Comparison of ENCODE assay signal across 10 mouse cellular contexts in genomic region chr3:88422020-88422720, GRCm38 (mm10). TPM values are rescaled to one million over a fixed set of nuclear protein-coding genes. Genes with fewer than 3 reads are reported as not detected.
A peak's percentile ranks its signal among the peaks of the same experiment; 100 is the strongest.
DNase-seq lines count a peak whose midpoint lies in the region; ATAC-seq and TF ChIP-seq lines count a peak whose summit lies in the region.
"Had no signal": no experiment of that assay in that cellular context is flagged by ENCODE, and none has a peak within 500 bp of the region (broad histone marks: within the 10 kb centered on the region; RNA-seq: fewer than 3 reads in every experiment).

No protein-coding gene starts in this region.

- no peak overlapping the region for H3K4me2 ChIP-seq in kidney, embryonic 14.5 days (replicated peaks; ENCODE audit: low read depth, low read length)
- H3K4me2 ChIP-seq in intestine, embryonic 16.5 days (ENCODE audit: low read depth, low read length): no peak overlapping the region
- H3K4me2 ChIP-seq: heart, embryonic 15.5 days had no signal

- H3K27me3 ChIP-seq in kidney, embryonic 14.5 days (ENCODE audit: control insufficient read depth, insufficient read depth, low read length): no peaks in the 10 kb centered on the region
- H3K27me3 ChIP-seq in cerebellum, adult 2 months (ENCODE audit: control insufficient read depth, insufficient read depth, low read length): no peaks in the 10 kb centered on the region
- no peaks in the 10 kb centered on the region for H3K27me3 ChIP-seq in intestine, embryonic 16.5 days (replicated peaks; ENCODE audit: control insufficient read depth, insufficient read depth, low read length)
- no peaks in the 10 kb centered on the region for H3K27me3 ChIP-seq in heart, adult 2 months (ENCODE audit: control insufficient read depth, insufficient read depth, low read length)
- H3K27me3 ChIP-seq: heart, embryonic 15.5 days had no signal

- no peak overlapping the region for H3K9ac ChIP-seq in kidney, embryonic 14.5 days (ENCODE audit: low read depth, low read length)
- H3K9ac ChIP-seq in intestine, embryonic 16.5 days (ENCODE audit: low read depth, low read length): peak overlapping the region; percentile 30
- no peak overlapping the region for H3K9ac ChIP-seq in heart, adult 2 months (ENCODE audit: low read depth, low read length)
- H3K9ac ChIP-seq: heart, embryonic 15.5 days had no signal

- peak; percentile 70 for DNase-seq in kidney, adult 11 months
- peak; percentile 76 to 81 for DNase-seq in cerebellum, adult 2 months
- peak; percentile 75 for DNase-seq in lung, postnatal 36 days
- no peak for DNase-seq in layer of hippocampus, adult 9-10 months (ENCODE audit: low spot score)
- DNase-seq in heart, adult 2 months: no peak
- DNase-seq in thymus, postnatal 10 days (ENCODE audit: low spot score in 2 of 2): no peak

- WGBS in kidney, embryonic 14.5 days: 45% methylated on average over 9 of the region's 9 CpGs
- WGBS in cerebellum, adult 2 months: 5% methylated on average over 9 of the region's 9 CpGs
- WGBS in intestine, embryonic 16.5 days: 33% methylated on average over 9 of the region's 9 CpGs
- WGBS in heart, adult 2 months: 43% methylated on average over 9 of the region's 9 CpGs

- H3K4me1 ChIP-seq in kidney, embryonic 14.5 days (ENCODE audit: control insufficient read depth, insufficient read depth, low read length): peaks cover 21% of the 10 kb centered on the region
- peaks cover 40% of the 10 kb centered on the region for H3K4me1 ChIP-seq in cerebellum, adult 2 months (ENCODE audit: control insufficient read depth, insufficient read depth, low read length)
- peaks cover 28% of the 10 kb centered on the region for H3K4me1 ChIP-seq in intestine, embryonic 16.5 days (ENCODE audit: control insufficient read depth, insufficient read depth, low read length)
- peaks cover 2% of the 10 kb centered on the region for H3K4me1 ChIP-seq in heart, adult 2 months (ENCODE audit: control insufficient read depth, insufficient read depth, low read length)

- peaks cover 34% of the 10 kb centered on the region; the same call in 1 of the 2 replicates for H3K36me3 ChIP-seq in kidney, embryonic 14.5 days (ENCODE audit: control insufficient read depth, insufficient read depth, low read length)
- H3K36me3 ChIP-seq in intestine, embryonic 16.5 days (ENCODE audit: control insufficient read depth, insufficient read depth, low read length): peaks cover 9% of the 10 kb centered on the region; the same call in 1 of the 2 replicates
- H3K36me3 ChIP-seq in heart, adult 2 months (ENCODE audit: control insufficient read depth, insufficient read depth, low read length): peaks cover 2% of the 10 kb centered on the region

- no peak for TF ChIP-seq EP300 in heart, adult 2 months (IDR thresholded peaks at IDR 0.05; ENCODE audit: insufficient read depth, low read depth, low read length)

- no peak overlapping the region for H3K4me3 ChIP-seq in kidney, embryonic 14.5 days (ENCODE audit: low read length)
- peak overlapping the region; percentile 23 for H3K4me3 ChIP-seq in cerebellum, adult 2 months (replicated peaks; ENCODE audit: insufficient read depth, low read depth, low read length)
- no peak overlapping the region for H3K4me3 ChIP-seq in intestine, embryonic 16.5 days (ENCODE audit: low read length)
- H3K4me3 ChIP-seq in heart, adult 2 months: no peak overlapping the region
- H3K4me3 ChIP-seq: heart, embryonic 15.5 days had no signal

- H3K27ac ChIP-seq in kidney, embryonic 14.5 days (ENCODE audit: low read depth, low read length): no peak overlapping the region
- H3K27ac ChIP-seq in cerebellum, adult 2 months (ENCODE audit: insufficient read depth, low read length): peak overlapping the region; percentile 25
- H3K27ac ChIP-seq in intestine, embryonic 16.5 days (ENCODE audit: low read length): peak overlapping the region; percentile 12
- no peak overlapping the region for H3K27ac ChIP-seq in heart, adult 2 months
- H3K27ac ChIP-seq: heart, embryonic 15.5 days had no signal

- TF ChIP-seq CTCF in cerebellum, adult 2 months (IDR thresholded peaks at IDR 0.05; ENCODE audit: borderline replicate concordance, insufficient read depth, low read depth, low read length): no peak
- TF ChIP-seq CTCF in heart, adult 2 months (IDR thresholded peaks at IDR 0.05): no peak

- H3K79me2 ChIP-seq in heart, adult 2 months (replicated peaks; ENCODE audit: control insufficient read depth, insufficient read depth, low read length): peaks cover 4% of the 10 kb centered on the region; the same call in 1 of the 2 replicates

- intact Hi-C loops in heart, adult 2 months (cut with DNase I): no loop called here

- H3K9me3 ChIP-seq in kidney, embryonic 14.5 days (ENCODE audit: control insufficient read depth, low read length): no peaks in the 10 kb centered on the region
- no peaks in the 10 kb centered on the region for H3K9me3 ChIP-seq in intestine, embryonic 16.5 days (ENCODE audit: control insufficient read depth, low read length)
- H3K9me3 ChIP-seq: heart, embryonic 15.5 days had no signal

- no peak for TF ChIP-seq POLR2A in cerebellum, adult 2 months (IDR thresholded peaks at IDR 0.05; ENCODE audit: borderline replicate concordance, insufficient read depth, low read length)
- no peak for TF ChIP-seq POLR2A in heart, adult 2 months (IDR thresholded peaks at IDR 0.05; ENCODE audit: insufficient read depth, low read depth, low read length)

- no peak for ATAC-seq in kidney, embryonic 14.5 days (ENCODE audit: low FRiP score, low TSS enrichment)
- ATAC-seq in intestine, embryonic 16.5 days: peak; percentile 54

RNA-seq across cellular contexts. Expression of gene Slc25a44, which starts 2.8 kb away (rescaled TPM):
- polyA plus RNA-seq in kidney, embryonic 14.5 days (2014; fragmentation: Nextera tagmentation; extraction: Ambion mirVana): 13.1 and 19.4 TPM in 2 replicates
- 57.6 and 61.2 TPM in 2 replicates for polyA plus RNA-seq in cerebellum, adult 2 months (2012; rRNA removed)
- polyA plus RNA-seq in intestine, embryonic 16.5 days (2015; fragmentation: Nextera tagmentation; extraction: Ambion mirVana): 20.4 and 21.8 TPM in 2 replicates
- 10 to 100 TPM; 11.9 to 14.6 TPM for total RNA-seq in heart, adult 2 months (2021)
- 19.1 and 25.9 TPM in 2 replicates for polyA plus RNA-seq in heart, adult 2 months (2012; rRNA removed)

RNA-seq across cellular contexts. Expression of gene Pmf1, which starts 12.0 kb away (rescaled TPM):
- polyA plus RNA-seq in kidney, embryonic 14.5 days (2014; fragmentation: Nextera tagmentation; extraction: Ambion mirVana): 169 and 181 TPM in 2 replicates
- polyA plus RNA-seq in cerebellum, adult 2 months (2012; rRNA removed): 13.8 and 14.5 TPM in 2 replicates
- polyA plus RNA-seq in intestine, embryonic 16.5 days (2015; fragmentation: Nextera tagmentation; extraction: Ambion mirVana): 112 and 129 TPM in 2 replicates
- 10 to 100 TPM; 12.4 to 15.9 TPM for total RNA-seq in heart, adult 2 months (2021)
- polyA plus RNA-seq in heart, adult 2 months (2012; rRNA removed): 20.8 and 22.3 TPM in 2 replicates

RNA-seq across cellular contexts. Expression of gene Bglap, which starts 37.9 kb away (rescaled TPM):
- polyA plus RNA-seq in kidney, embryonic 14.5 days (2014; fragmentation: Nextera tagmentation; extraction: Ambion mirVana): 0.57 TPM in 1 of 2 replicates, not detected in the other
- polyA plus RNA-seq in cerebellum, adult 2 months (2012; rRNA removed): 0.57 TPM in 1 of 2 replicates, not detected in the other
- 0.69 TPM in 1 of 2 replicates, not detected in the other for polyA plus RNA-seq in intestine, embryonic 16.5 days (2015; fragmentation: Nextera tagmentation; extraction: Ambion mirVana)
- total RNA-seq in heart, adult 2 months (2021): not detected
- polyA plus RNA-seq in heart, adult 2 months (2012; rRNA removed): not detected in 2 replicates
- total RNA-seq: ES-E14 had no signal
- polyA plus RNA-seq: heart, embryonic 15.5 days had no signal

RNA-seq across cellular contexts. Expression of gene Sema4a, which starts 38.8 kb away (rescaled TPM):
- polyA plus RNA-seq in kidney, embryonic 14.5 days (2014; fragmentation: Nextera tagmentation; extraction: Ambion mirVana): 5.7 and 10.0 TPM in 2 replicates
- polyA plus RNA-seq in cerebellum, adult 2 months (2012; rRNA removed): 31.6 and 31.8 TPM in 2 replicates
- polyA plus RNA-seq in intestine, embryonic 16.5 days (2015; fragmentation: Nextera tagmentation; extraction: Ambion mirVana): 60.9 and 71.1 TPM in 2 replicates
- 1 to 10 TPM; 3.2 to 3.3 TPM for total RNA-seq in heart, adult 2 months (2021)
- polyA plus RNA-seq in heart, adult 2 months (2012; rRNA removed): 8.5 and 9.5 TPM in 2 replicates

RNA-seq across cellular contexts. Expression of gene Bglap2, which starts 43.7 kb away (rescaled TPM):
- polyA plus RNA-seq in kidney, embryonic 14.5 days (2014; fragmentation: Nextera tagmentation; extraction: Ambion mirVana): not detected in 2 replicates
- 2.1 TPM in 1 of 2 replicates, not detected in the other for polyA plus RNA-seq in cerebellum, adult 2 months (2012; rRNA removed)
- polyA plus RNA-seq in intestine, embryonic 16.5 days (2015; fragmentation: Nextera tagmentation; extraction: Ambion mirVana): not detected in 2 replicates
- not detected for total RNA-seq in heart, adult 2 months (2021)
- polyA plus RNA-seq in heart, adult 2 months (2012; rRNA removed): 0.84 and 0.85 TPM in 2 replicates
- total RNA-seq: ES-E14 had no signal
- polyA plus RNA-seq: heart, embryonic 15.5 days had no signal

Comparison
In these comparisons a context has a peak if more than half of its experiments do, and no peak if none do; other contexts are left out.
1. DNase-seq: peak in kidney, adult 11 months (single experiment), cerebellum, adult 2 months (2 of 2) and lung, postnatal 36 days (single experiment); none in layer of hippocampus, adult 9-10 months (single experiment), heart, adult 2 months (0 of 2) and thymus, postnatal 10 days (0 of 2).
2. H3K27ac ChIP-seq: peak in cerebellum, adult 2 months (single experiment) and intestine, embryonic 16.5 days (single experiment); none in kidney, embryonic 14.5 days (single experiment) and heart, adult 2 months (single experiment).